Mouse (Mus musculus): ENCODE measurements around the gene Gm12166. TPM values are rescaled to one million over a fixed set of nuclear protein-coding genes. Genes with fewer than 3 reads are reported as not detected.

Gm12166 gene
- total RNA-seq (2023) = 3.6 and 6.2 TPM in 2 replicates

GRCm38 (mm10) chr11:46052105-46052659, at the start of gene Gm12166:
Gene Gm12166 (minus strand): TSS chr11:46052321.

GRCm38 (mm10) chr11:46055896-46056769, 4.0 kb upstream of the Gm12166 start, which contains the start of gene Adam19:
Gene Adam19 (plus strand): TSS chr11:46055992.

Other genes with a start within 250 kb of the Gm12166 start
- 131 and 140 TPM in 2 replicates for gene Clint1, start 200.3 kb downstream of the Gm12166 start, total RNA-seq (2023)
- 2.4 and 3.0 TPM in 2 replicates for gene Lsm11, start 107.4 kb downstream of the Gm12166 start, total RNA-seq (2023)
- gene Thg1l, start 96.8 kb downstream of the Gm12166 start, total RNA-seq (2023) = 3.4 and 3.6 TPM in 2 replicates
- gene Sox30, start 72.0 kb downstream of the Gm12166 start, total RNA-seq (2023) = not detected in 2 replicates
- 151 and 195 TPM in 2 replicates for gene Adam19, start 3.7 kb upstream of the Gm12166 start, total RNA-seq (2023)
- not detected in 2 replicates for gene Nipal4, start 114.2 kb upstream of the Gm12166 start, total RNA-seq (2023)
- gene Fndc9, start 183.2 kb upstream of the Gm12166 start, total RNA-seq (2023) = not detected in 2 replicates